Mouse (Mus musculus): ENCODE measurements around the gene Cplx1. TPM values are rescaled to one million over a fixed set of nuclear protein-coding genes. Genes with fewer than 3 reads are reported as not detected.
A peak's percentile ranks its signal among the peaks of the same experiment; 100 is the strongest.
"Not testable (repeated sequence)": the region's sequence is repeated elsewhere in the genome, so short reads cannot be mapped to it uniquely, and the experiment has no call there.

Gene Cplx1
- polyA plus RNA-seq, 1 experiment from 2014 or later: 2.0 TPM

DNA sequence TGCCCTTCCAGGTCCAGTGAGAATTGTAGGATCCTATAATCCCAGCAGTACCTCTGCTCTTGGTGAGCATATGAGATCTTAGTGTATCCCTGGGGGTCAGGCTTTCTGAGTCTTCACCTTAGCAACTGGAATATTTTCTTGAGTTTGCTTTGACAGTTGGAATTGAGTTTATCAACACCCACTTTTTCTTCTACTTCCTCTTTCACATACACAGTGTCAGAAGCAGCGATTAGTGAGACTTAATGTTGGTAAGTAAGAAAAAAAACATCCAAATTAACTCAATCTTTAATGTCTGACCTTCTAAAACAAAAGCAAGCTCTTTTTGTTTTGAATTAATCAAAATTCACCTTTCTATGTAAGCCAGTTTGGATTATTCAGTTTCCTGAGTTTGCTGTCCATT lies 48.3 kb downstream of the Cplx1 start:
- Histone ChIP-seq H3K4me1 (replicated peaks; ENCODE audit: control insufficient read depth, insufficient read depth, low read length) (no peaks in the 10 kb centered on the region), H3K9me3 (ENCODE audit: control insufficient read depth) (no peaks in the 10 kb centered on the region), H3K27ac (ENCODE audit: low read depth, low read length) (no peak overlapping the region), H3K9ac (ENCODE audit: low read depth, low read length) (no peak overlapping the region), H3K36me3 (ENCODE audit: control insufficient read depth, insufficient read depth) (peaks cover 76% of the 10 kb centered on the region), H3K4me3 (ENCODE audit: low read depth, low read length) (no peak overlapping the region), H3K27me3 (replicated peaks; ENCODE audit: control insufficient read depth, insufficient read depth, low read length) (no peaks in the 10 kb centered on the region), H3K4me2 (replicated peaks; ENCODE audit: low read depth) (no peak overlapping the region)
- WGBS: 88% methylated on average over 1 of the region's 1 CpGs
- ATAC-seq: no peak
- no peak for TF ChIP-seq CTCF (IDR thresholded peaks at IDR 0.05; ENCODE audit: low read depth)

DNA sequence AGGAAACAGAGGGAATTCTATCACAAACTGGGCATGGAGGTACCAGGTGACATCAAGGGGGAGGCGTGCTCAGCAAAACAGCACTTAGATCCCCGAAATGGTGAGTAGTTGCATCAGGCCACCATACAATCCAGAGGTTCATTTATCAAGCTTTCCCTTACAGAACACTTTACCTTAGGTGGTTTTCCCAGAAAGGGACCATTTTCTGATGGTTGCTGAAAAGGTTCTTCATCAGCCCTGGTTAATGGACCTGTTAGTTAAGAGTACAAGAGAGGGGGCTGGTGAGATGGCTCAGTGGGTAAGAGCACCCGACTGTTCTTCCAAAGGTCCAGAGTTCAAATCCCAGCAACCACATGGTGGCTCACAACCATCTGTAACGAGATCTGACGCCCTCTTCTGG lies 63.7 kb downstream of the Cplx1 start:
- H3K27ac ChIP-seq (ENCODE audit: low read depth, low read length); H3K9ac ChIP-seq (ENCODE audit: low read depth, low read length); H3K27me3 ChIP-seq (replicated peaks; ENCODE audit: control insufficient read depth, insufficient read depth, low read length); H3K4me2 ChIP-seq (replicated peaks; ENCODE audit: low read depth); H3K4me1 ChIP-seq (replicated peaks; ENCODE audit: control insufficient read depth, insufficient read depth, low read length); ATAC-seq; H3K9me3 ChIP-seq (ENCODE audit: control insufficient read depth); H3K4me3 ChIP-seq (ENCODE audit: low read depth, low read length): not testable (repeated sequence)
- 87% methylated on average over 4 of the region's 5 CpGs for WGBS
- peaks cover 53% of the 10 kb centered on the region for H3K36me3 ChIP-seq (ENCODE audit: control insufficient read depth, insufficient read depth)

DNA sequence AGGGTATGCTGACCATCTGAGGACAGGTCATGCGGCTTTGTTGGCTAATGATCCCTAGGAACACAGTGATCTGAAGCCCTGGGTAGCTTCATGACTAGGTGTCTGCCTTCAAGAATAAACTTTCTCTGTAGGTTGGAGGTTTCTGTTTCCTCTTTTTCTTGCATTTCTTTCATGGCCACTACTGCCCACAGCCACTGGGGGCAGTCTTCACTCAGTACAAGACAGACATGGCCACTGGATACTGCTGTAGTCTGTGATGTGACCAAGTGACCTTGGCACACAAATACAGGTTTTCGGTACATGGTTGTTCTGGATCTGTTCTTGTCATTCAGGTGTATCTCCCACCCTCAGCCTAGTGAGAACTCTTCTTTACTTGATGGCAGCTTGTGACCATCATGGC lies 64.6 kb downstream of the Cplx1 start:
- Histone ChIP-seq H3K4me1 (replicated peaks; ENCODE audit: control insufficient read depth, insufficient read depth, low read length) (no peaks in the 10 kb centered on the region), H3K27ac (ENCODE audit: low read depth, low read length) (no peak overlapping the region), H3K4me2 (replicated peaks; ENCODE audit: low read depth) (no peak overlapping the region), H3K36me3 (ENCODE audit: control insufficient read depth, insufficient read depth) (peaks cover 45% of the 10 kb centered on the region), H3K27me3 (replicated peaks; ENCODE audit: control insufficient read depth, insufficient read depth, low read length) (no peaks in the 10 kb centered on the region), H3K4me3 (ENCODE audit: low read depth, low read length) (no peak overlapping the region), H3K9ac (ENCODE audit: low read depth, low read length) (no peak overlapping the region), H3K9me3 (ENCODE audit: control insufficient read depth) (no peaks in the 10 kb centered on the region)
- no peak; the same call in 1 of the 2 replicates for ATAC-seq
- TF ChIP-seq CTCF (IDR thresholded peaks at IDR 0.05; ENCODE audit: low read depth): peak; percentile 84
- whole genome bisulfite sequencing: 88% methylated on average over 2 of the region's 2 CpGs

DNA sequence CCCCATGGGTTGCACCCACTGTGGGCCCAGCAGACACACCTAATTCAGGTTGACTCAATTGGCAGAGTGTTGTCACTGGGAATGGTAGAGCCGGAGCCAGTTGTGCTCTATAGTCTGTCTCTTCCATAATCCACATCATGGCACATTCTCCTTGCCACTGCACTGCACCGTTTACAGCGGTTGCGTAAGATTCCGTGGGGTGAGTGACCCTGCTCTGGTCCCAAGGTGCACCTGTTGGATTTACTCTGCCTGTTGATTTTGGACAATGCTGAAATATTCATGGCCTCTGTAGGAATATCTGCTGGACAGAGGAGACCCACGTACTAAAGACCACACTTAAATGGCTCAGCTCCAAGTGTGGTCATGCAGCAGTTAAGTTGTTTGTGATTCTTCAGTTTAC lies 66.8 kb downstream of the Cplx1 start:
- H3K4me3 ChIP-seq (ENCODE audit: low read depth, low read length): no peak overlapping the region
- no peak overlapping the region for H3K27ac ChIP-seq (ENCODE audit: low read depth, low read length)
- no peak for TF ChIP-seq CTCF (IDR thresholded peaks at IDR 0.05; ENCODE audit: low read depth)
- H3K9me3 ChIP-seq (ENCODE audit: control insufficient read depth): no peaks in the 10 kb centered on the region
- no peak overlapping the region for H3K4me2 ChIP-seq (replicated peaks; ENCODE audit: low read depth)
- no peaks in the 10 kb centered on the region for H3K4me1 ChIP-seq (replicated peaks; ENCODE audit: control insufficient read depth, insufficient read depth, low read length)
- H3K9ac ChIP-seq (ENCODE audit: low read depth, low read length): no peak overlapping the region
- ATAC-seq: no peak
- 81% methylated on average over 6 of the region's 6 CpGs for whole genome bisulfite sequencing
- no peaks in the 10 kb centered on the region for H3K27me3 ChIP-seq (replicated peaks; ENCODE audit: control insufficient read depth, insufficient read depth, low read length)
- peaks cover 38% of the 10 kb centered on the region for H3K36me3 ChIP-seq (ENCODE audit: control insufficient read depth, insufficient read depth)

DNA sequence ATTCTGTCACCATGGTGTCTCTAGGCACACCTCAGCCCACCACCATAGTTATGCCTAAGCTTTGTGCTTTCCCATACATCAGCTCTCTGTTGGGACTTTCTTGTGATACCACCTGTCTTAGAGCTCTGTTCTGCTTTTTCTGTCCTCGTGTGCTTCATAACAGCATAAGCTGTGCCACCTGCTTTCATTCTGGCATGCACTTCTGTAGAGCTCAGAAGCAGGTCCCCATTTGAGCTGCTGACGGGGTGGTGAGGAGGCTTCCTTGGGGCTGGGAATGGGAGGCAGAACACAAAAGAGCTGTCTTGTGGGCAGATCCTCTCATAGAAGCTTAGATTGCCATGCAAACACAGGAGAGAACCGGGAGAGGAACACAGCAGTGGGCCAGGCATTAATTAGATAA lies 73.8 kb downstream of the Cplx1 start:
- Histone ChIP-seq H3K4me2 (replicated peaks; ENCODE audit: low read depth) (no peak overlapping the region), H3K4me3 (ENCODE audit: low read depth, low read length) (no peak overlapping the region), H3K9ac (ENCODE audit: low read depth, low read length) (no peak overlapping the region), H3K4me1 (replicated peaks; ENCODE audit: control insufficient read depth, insufficient read depth, low read length) (no peaks in the 10 kb centered on the region), H3K27me3 (replicated peaks; ENCODE audit: control insufficient read depth, insufficient read depth, low read length) (no peaks in the 10 kb centered on the region), H3K27ac (ENCODE audit: low read depth, low read length) (no peak overlapping the region), H3K36me3 (ENCODE audit: control insufficient read depth, insufficient read depth) (peaks cover 70% of the 10 kb centered on the region), H3K9me3 (ENCODE audit: control insufficient read depth) (no peaks in the 10 kb centered on the region)
- ATAC-seq: no peak
- TF ChIP-seq CTCF (IDR thresholded peaks at IDR 0.05; ENCODE audit: low read depth): no peak
- 89% methylated on average over 3 of the region's 3 CpGs for WGBS

DNA sequence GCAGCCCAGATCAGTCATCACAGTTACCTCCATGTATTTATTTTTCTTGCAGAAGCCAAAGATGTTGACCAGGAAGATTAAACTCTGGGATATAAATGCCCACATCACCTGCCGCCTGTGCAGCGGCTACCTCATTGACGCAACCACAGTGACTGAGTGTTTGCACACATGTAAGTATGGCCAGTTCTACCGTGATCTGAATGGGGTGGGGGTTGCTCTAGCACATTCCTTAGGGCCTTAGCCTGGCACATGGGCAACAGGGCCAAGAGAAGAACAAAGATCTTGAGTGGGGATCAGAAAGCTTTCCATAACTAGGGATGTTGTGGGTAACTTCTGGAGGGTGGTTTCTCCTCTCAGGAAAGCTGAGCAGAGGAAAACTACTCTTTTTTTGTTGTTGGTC lies 76.1 kb downstream of the Cplx1 start:
- no peak for ATAC-seq

DNA sequence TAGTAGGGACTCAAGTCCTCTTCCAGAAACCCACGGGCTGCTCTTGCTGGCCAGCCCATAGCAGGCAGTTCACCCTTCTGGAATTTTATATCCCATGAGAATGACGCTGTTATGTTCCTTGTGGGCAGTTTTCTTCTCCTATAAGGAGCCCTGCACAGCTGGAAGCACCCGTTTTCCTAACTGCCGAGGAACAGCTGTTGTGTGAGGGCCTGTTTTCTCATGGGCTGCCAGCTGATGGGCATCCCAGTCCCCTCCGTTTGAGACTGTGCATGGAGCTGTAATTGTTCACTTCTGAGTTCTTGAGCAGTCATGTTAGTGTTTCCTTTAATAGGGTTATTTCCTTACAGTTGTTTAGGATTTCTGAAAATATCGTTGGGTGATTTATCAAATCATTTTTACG lies 80.2 kb downstream of the Cplx1 start:
- Histone ChIP-seq H3K9ac (ENCODE audit: low read depth, low read length) (no peak overlapping the region), H3K4me1 (replicated peaks; ENCODE audit: control insufficient read depth, insufficient read depth, low read length) (no peaks in the 10 kb centered on the region), H3K9me3 (ENCODE audit: control insufficient read depth) (no peaks in the 10 kb centered on the region), H3K4me2 (replicated peaks; ENCODE audit: low read depth) (no peak overlapping the region), H3K27ac (ENCODE audit: low read depth, low read length) (no peak overlapping the region), H3K27me3 (replicated peaks; ENCODE audit: control insufficient read depth, insufficient read depth, low read length) (no peaks in the 10 kb centered on the region), H3K4me3 (ENCODE audit: low read depth, low read length) (no peak overlapping the region), H3K36me3 (ENCODE audit: control insufficient read depth, insufficient read depth) (peaks cover 31% of the 10 kb centered on the region)
- no peak for TF ChIP-seq CTCF (IDR thresholded peaks at IDR 0.05; ENCODE audit: low read depth)
- ATAC-seq: no peak
- 74% methylated on average over 7 of the region's 7 CpGs for WGBS

More for the DNA sequence above, 76.1 kb downstream of the Cplx1 start:
- H3K4me1 ChIP-seq (replicated peaks; ENCODE audit: control insufficient read depth, insufficient read depth, low read length): no peaks in the 10 kb centered on the region
- 85% methylated on average over 4 of the region's 4 CpGs for WGBS
- no peaks in the 10 kb centered on the region for H3K9me3 ChIP-seq (ENCODE audit: control insufficient read depth)
- no peak overlapping the region for H3K27ac ChIP-seq (ENCODE audit: low read depth, low read length)
- no peak overlapping the region for H3K4me2 ChIP-seq (replicated peaks; ENCODE audit: low read depth)
- no peak for TF ChIP-seq CTCF (IDR thresholded peaks at IDR 0.05; ENCODE audit: low read depth)
- no peak overlapping the region for H3K4me3 ChIP-seq (ENCODE audit: low read depth, low read length)
- H3K36me3 ChIP-seq (ENCODE audit: control insufficient read depth, insufficient read depth): peaks cover 66% of the 10 kb centered on the region
- no peaks in the 10 kb centered on the region for H3K27me3 ChIP-seq (replicated peaks; ENCODE audit: control insufficient read depth, insufficient read depth, low read length)
- no peak overlapping the region for H3K9ac ChIP-seq (ENCODE audit: low read depth, low read length)

Other genes starting within 250 kb of the Cplx1 start
- 3.1 and 3.9 TPM in 2 replicates for gene Pigg, start 237.4 kb downstream of the Cplx1 start, polyA plus RNA-seq (2015; fragmentation: Nextera tagmentation; extraction: Ambion mirVana)
- 0.07 TPM in 1 of 2 replicates, not detected in the other for gene Gm42517, start 182.1 kb downstream of the Cplx1 start, polyA plus RNA-seq (2015; fragmentation: Nextera tagmentation; extraction: Ambion mirVana)
- gene Pde6b, start 161.6 kb downstream of the Cplx1 start, polyA plus RNA-seq (2015; fragmentation: Nextera tagmentation; extraction: Ambion mirVana): 0.09 and 0.16 TPM in 2 replicates
- gene Atp5k, start 115.6 kb downstream of the Cplx1 start, polyA plus RNA-seq (2015; fragmentation: Nextera tagmentation; extraction: Ambion mirVana): 829 and 847 TPM in 2 replicates
- 0.42 and 0.51 TPM in 2 replicates for gene Mfsd7a, start 101.1 kb downstream of the Cplx1 start, polyA plus RNA-seq (2015; fragmentation: Nextera tagmentation; extraction: Ambion mirVana)
- gene Pcgf3, start 88.8 kb downstream of the Cplx1 start, polyA plus RNA-seq (2015; fragmentation: Nextera tagmentation; extraction: Ambion mirVana): 9.3 and 10.2 TPM in 2 replicates
- gene Gak, start 79.7 kb upstream of the Cplx1 start, polyA plus RNA-seq (2015; fragmentation: Nextera tagmentation; extraction: Ambion mirVana): 61.2 and 65.7 TPM in 2 replicates
- 19.4 and 19.5 TPM in 2 replicates for gene Tmem175, start 79.7 kb upstream of the Cplx1 start, polyA plus RNA-seq (2015; fragmentation: Nextera tagmentation; extraction: Ambion mirVana)
- gene Idua, start 110.3 kb upstream of the Cplx1 start, polyA plus RNA-seq (2015; fragmentation: Nextera tagmentation; extraction: Ambion mirVana): 4.8 and 5.8 TPM in 2 replicates
- 10.3 and 13.6 TPM in 2 replicates for gene Dgkq, start 119.6 kb upstream of the Cplx1 start, polyA plus RNA-seq (2015; fragmentation: Nextera tagmentation; extraction: Ambion mirVana)
- gene Slc26a1, start 125.5 kb upstream of the Cplx1 start, polyA plus RNA-seq (2015; fragmentation: Nextera tagmentation; extraction: Ambion mirVana): 1.9 and 2.1 TPM in 2 replicates
- gene Fgfrl1, start 142.4 kb upstream of the Cplx1 start, polyA plus RNA-seq (2015; fragmentation: Nextera tagmentation; extraction: Ambion mirVana): 14.8 and 14.9 TPM in 2 replicates
- 0.71 and 1.2 TPM in 2 replicates for gene Rnf212, start 225.0 kb upstream of the Cplx1 start, polyA plus RNA-seq (2015; fragmentation: Nextera tagmentation; extraction: Ambion mirVana)
- 0.26 TPM in 1 of 2 replicates, not detected in the other for gene Tmed11, start 245.3 kb upstream of the Cplx1 start, polyA plus RNA-seq (2015; fragmentation: Nextera tagmentation; extraction: Ambion mirVana)

All from intestine, postnatal 0 days (tissue).